Mouse (Mus musculus) forebrain, embryonic 16.5 days (tissue): ENCODE measurements at regions not wholly inside any gene's neighbourhood (a gene's known extent, or its start where the extent isn't known, plus 50 kb on each side); places are given as distances from the start of the nearest gene placed in this dataset.

ENCODE experiments used
- ATAC-seq: fragments of 200-750 bp; cut with Nextera tagmentation; 2 replicates; pipeline ENCODE4 v1.8.0; 2017; ENCODE audit warnings: mild to moderate bottlenecking, moderate library complexity
- H3K27ac ChIP-seq: fragments of 300-500 bp; sonication (generic); 2 replicates; pipeline ENCODE4 v1.5.1; 2014; ENCODE audit warnings: low read length, control low read depth
- H3K27me3 ChIP-seq: fragments of 300-500 bp; sonication (generic); replicated peaks from 2 replicates; pipeline ENCODE4 v1.6.1; 2014; ENCODE audit warnings: low read length; ENCODE audit not compliant: control insufficient read depth, insufficient read depth
- H3K36me3 ChIP-seq: fragments of 300-500 bp; sonication (generic); 2 replicates; pipeline ENCODE4 v1.6.1; 2014; ENCODE audit not compliant: control insufficient read depth, insufficient read depth
- H3K4me1 ChIP-seq: fragments of 300-500 bp; sonication (generic); replicated peaks from 2 replicates; pipeline ENCODE4 v1.6.1; 2014; ENCODE audit warnings: low read length; ENCODE audit not compliant: control insufficient read depth, insufficient read depth
- H3K4me2 ChIP-seq: fragments of 300-500 bp; sonication (generic); 2 replicates; pipeline ENCODE4 v1.6.1; 2014; ENCODE audit warnings: mild to moderate bottlenecking, low read length, control low read depth
- H3K4me3 ChIP-seq: fragments of 300-500 bp; sonication (generic); replicated peaks from 2 replicates; pipeline ENCODE4 v1.5.1; 2014; ENCODE audit warnings: mild to moderate bottlenecking, low read length, control low read depth
- H3K9ac ChIP-seq: fragments of 300-500 bp; sonication (generic); replicated peaks from 2 replicates; pipeline ENCODE4 v1.6.1; 2014; ENCODE audit warnings: low read depth, low read length, control low read depth
- H3K9me3 ChIP-seq: fragments of 300-500 bp; sonication (generic); 2 replicates; pipeline ENCODE4 v1.6.1; 2016; ENCODE audit warnings: low read length; ENCODE audit not compliant: control insufficient read depth
- WGBS: fragments of 180-500 bp; shearing (Covaris S2); extraction: QIAGEN DNeasy Blood & Tissue Kit; methylation state at CpG from one replicate; pipeline ENCODE4 v1.1.7; 2014; 5-methylcytosine and 5-hydroxymethylcytosine counted together

DNA sequence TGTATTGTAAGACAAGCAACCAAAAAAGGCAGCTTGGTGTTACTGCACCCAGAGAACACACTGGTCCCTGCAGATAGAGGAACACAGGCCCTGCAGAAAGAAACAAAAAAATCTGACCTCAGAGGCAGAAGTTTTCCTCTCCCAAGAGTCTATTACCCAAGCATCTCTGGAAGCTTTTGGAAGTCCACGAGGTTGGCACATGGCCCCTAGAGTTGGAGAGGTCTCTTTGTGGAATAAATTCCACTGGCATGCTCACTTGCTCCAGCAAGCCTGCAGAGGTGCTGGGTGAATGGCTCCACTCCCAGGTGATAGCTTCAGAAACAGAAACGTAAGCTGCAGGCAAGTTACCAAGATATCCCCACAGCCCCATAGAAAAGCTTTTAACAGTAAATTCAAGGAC lies 864.1 kb downstream of the Tmem114 start:
- H3K9me3 ChIP-seq, result no peaks in the 10 kb centered on the region
- no peaks in the 10 kb centered on the region for H3K4me1 ChIP-seq
- no peaks in the 10 kb centered on the region for H3K27me3 ChIP-seq
- H3K27ac ChIP-seq, result no peak overlapping the region
- H3K9ac ChIP-seq, result no peak overlapping the region
- no peak overlapping the region for H3K4me2 ChIP-seq
- no peaks in the 10 kb centered on the region for H3K36me3 ChIP-seq
- no peak for ATAC-seq
- H3K4me3 ChIP-seq, result no peak overlapping the region
- 77% methylated on average over 2 of the region's 2 CpGs for WGBS

DNA sequence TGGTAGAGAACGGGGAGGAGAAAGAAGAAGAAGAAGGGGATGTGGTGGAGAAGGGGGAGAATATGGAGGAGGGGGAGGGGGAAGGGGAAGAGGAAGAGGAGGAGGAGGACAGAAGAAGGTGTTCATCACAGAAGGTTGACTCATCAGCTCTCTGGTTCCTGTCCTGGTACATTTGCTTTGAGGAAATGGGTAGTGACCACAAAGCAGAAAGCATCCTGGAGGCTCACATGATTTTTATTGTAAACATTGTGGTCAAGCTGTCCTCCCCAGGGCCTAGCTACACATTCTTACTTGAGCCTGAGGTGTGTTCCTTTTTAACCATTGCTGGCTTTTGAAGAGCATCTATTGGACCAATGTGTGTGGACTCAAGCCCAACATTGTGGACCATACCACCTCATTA lies 865.8 kb downstream of the Tmem114 start:
- Histone ChIP-seq H3K4me3 (no peak overlapping the region), H3K9me3 (no peaks in the 10 kb centered on the region), H3K27me3 (no peaks in the 10 kb centered on the region), H3K27ac (no peak overlapping the region), H3K4me2 (no peak overlapping the region), H3K36me3 (no peaks in the 10 kb centered on the region), H3K9ac (no peak overlapping the region), H3K4me1 (no peaks in the 10 kb centered on the region)
- WGBS, result 92% methylated on average over 1 of the region's 1 CpGs
- no peak for ATAC-seq

GRCm38 (mm10) chr16:7558637-7559036 lies 866.3 kb downstream of the Tmem114 start:
- no peaks in the 10 kb centered on the region for H3K4me1 ChIP-seq
- H3K27me3 ChIP-seq, result no peaks in the 10 kb centered on the region
- H3K9ac ChIP-seq, result no peak overlapping the region
- H3K9me3 ChIP-seq, result no peaks in the 10 kb centered on the region
- no peak overlapping the region for H3K4me3 ChIP-seq
- ATAC-seq, result no peak
- no peak overlapping the region for H3K27ac ChIP-seq
- 88% methylated on average over 1 of the region's 1 CpGs for WGBS
- no peaks in the 10 kb centered on the region for H3K36me3 ChIP-seq
- no peak overlapping the region for H3K4me2 ChIP-seq

DNA sequence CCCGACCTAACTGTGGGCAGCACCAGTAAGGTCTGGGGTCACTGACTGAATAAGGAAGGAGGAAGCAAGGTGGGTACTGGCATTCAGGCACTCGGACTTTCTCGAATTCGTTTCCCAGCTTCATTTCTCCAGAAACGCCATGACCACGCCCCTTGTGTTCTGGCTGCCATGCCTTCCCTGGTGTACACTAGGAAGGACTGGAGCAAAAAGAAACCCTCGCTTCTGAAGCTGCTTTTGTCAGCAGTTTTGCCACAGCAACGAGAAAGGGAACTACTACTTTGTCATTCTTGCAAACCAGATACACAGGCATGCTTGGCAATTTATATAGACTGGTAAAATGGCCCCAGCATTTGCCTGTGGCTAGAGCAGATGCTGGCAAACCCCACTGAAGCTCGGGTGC lies 869.0 kb downstream of the Tmem114 start:
- no peak overlapping the region for H3K4me2 ChIP-seq
- H3K27ac ChIP-seq, result no peak overlapping the region
- no peak overlapping the region for H3K9ac ChIP-seq
- H3K4me1 ChIP-seq, result no peaks in the 10 kb centered on the region
- no peak overlapping the region for H3K4me3 ChIP-seq
- 89% methylated on average over 9 of the region's 9 CpGs for WGBS
- H3K9me3 ChIP-seq, result no peaks in the 10 kb centered on the region
- no peak for ATAC-seq
- no peaks in the 10 kb centered on the region for H3K36me3 ChIP-seq
- no peaks in the 10 kb centered on the region for H3K27me3 ChIP-seq

DNA sequence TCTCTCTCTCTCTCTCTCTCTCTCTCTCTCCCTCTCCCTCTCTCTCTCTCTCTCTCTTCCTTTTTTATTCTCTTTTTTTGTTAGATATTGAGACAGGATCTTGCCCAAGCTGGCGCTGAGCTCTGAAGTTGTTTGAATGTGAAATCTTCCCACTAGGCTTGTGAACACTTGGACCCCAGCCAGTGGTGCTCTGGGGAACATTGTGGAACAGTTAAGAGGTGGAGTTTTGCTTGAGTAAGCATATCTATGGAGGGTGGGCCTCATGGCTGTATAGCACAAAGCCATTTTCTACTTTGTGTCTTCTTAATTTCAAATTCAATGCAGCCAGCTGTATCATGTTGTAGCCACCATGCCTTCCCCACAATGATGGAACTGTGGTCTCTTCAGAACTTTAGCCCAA lies 875.4 kb downstream of the Tmem114 start:
- no peak overlapping the region for H3K4me2 ChIP-seq
- no peaks in the 10 kb centered on the region for H3K36me3 ChIP-seq
- WGBS, result 14% methylated on average over 1 of the region's 1 CpGs
- H3K4me3 ChIP-seq, result no peak overlapping the region
- no peak overlapping the region for H3K9ac ChIP-seq
- no peaks in the 10 kb centered on the region for H3K9me3 ChIP-seq
- H3K4me1 ChIP-seq, result no peaks in the 10 kb centered on the region
- H3K27ac ChIP-seq, result no peak overlapping the region
- ATAC-seq, result no peak
- H3K27me3 ChIP-seq, result no peaks in the 10 kb centered on the region

GRCm38 (mm10) chr16:7544067-7544466 lies 880.9 kb downstream of the Tmem114 start:
- 12% methylated on average over 4 of the region's 4 CpGs for WGBS
- Histone ChIP-seq H3K27ac (no peak overlapping the region), H3K36me3 (no peaks in the 10 kb centered on the region), H3K9me3 (no peaks in the 10 kb centered on the region), H3K9ac (no peak overlapping the region), H3K4me3 (no peak overlapping the region), H3K4me2 (no peak overlapping the region), H3K27me3 (no peaks in the 10 kb centered on the region), H3K4me1 (no peaks in the 10 kb centered on the region)
- no peak for ATAC-seq

GRCm38 (mm10) chr16:7529811-7530210 lies 895.1 kb downstream of the Tmem114 start:
- Histone ChIP-seq H3K4me1 (peaks cover 16% of the 10 kb centered on the region), H3K9ac (no peak overlapping the region), H3K4me3 (no peak overlapping the region), H3K27me3 (0 out of 2 replicates have a peak, but pooled peaks cover 3% of the 10 kb centered on the region), H3K4me2 (no peak overlapping the region), H3K36me3 (no peaks in the 10 kb centered on the region), H3K27ac (no peak overlapping the region), H3K9me3 (no peaks in the 10 kb centered on the region)
- ATAC-seq, result no peak
- 88% methylated on average over 2 of the region's 2 CpGs for WGBS

- H3K36me3 ChIP-seq, result no peaks in the 10 kb centered on the region
- peak overlapping the region; percentile 16; the same call in 1 of the 2 replicates for H3K4me2 ChIP-seq
- no peak overlapping the region for H3K4me3 ChIP-seq
- H3K27ac ChIP-seq, result peak overlapping the region; percentile 16; the same call in 1 of the 2 replicates
- 0 out of 2 replicates have a peak, but pooled peaks cover 3% of the 10 kb centered on the region for H3K27me3 ChIP-seq
- 3% methylated on average over 5 of the region's 5 CpGs for WGBS
- no peak overlapping the region; the same call in 1 of the 2 replicates for H3K9ac ChIP-seq
- peaks cover 16% of the 10 kb centered on the region for H3K4me1 ChIP-seq
- H3K9me3 ChIP-seq, result no peaks in the 10 kb centered on the region
- peak; percentile 65; the same call in 1 of the 2 replicates for ATAC-seq
Observed at GRCm38 (mm10) chr16:7528963-7529362, 896.0 kb downstream of the Tmem114 start.

GRCm38 (mm10) chr16:7527923-7528776 lies 896.8 kb downstream of the Tmem114 start:
- peak overlapping the region; percentile 16; the same call in 1 of the 2 replicates for H3K27ac ChIP-seq
- ATAC-seq, result peak; percentile 91
- H3K4me2 ChIP-seq, result peak overlapping the region; percentile 16
- H3K27me3 ChIP-seq, result 0 out of 2 replicates have a peak, but pooled peaks cover 3% of the 10 kb centered on the region
- no peaks in the 10 kb centered on the region for H3K36me3 ChIP-seq
- no peak overlapping the region for H3K4me3 ChIP-seq
- peaks cover 16% of the 10 kb centered on the region for H3K4me1 ChIP-seq
- H3K9ac ChIP-seq, result no peak overlapping the region; the same call in 1 of the 2 replicates
- WGBS, result 12% methylated on average over 6 of the region's 6 CpGs
- no peaks in the 10 kb centered on the region for H3K9me3 ChIP-seq
